Mouse (Mus musculus) liver, embryonic 14.5 days (tissue): ENCODE data around the gene Vegfd.

Experiments used
- CTCF ChIP-seq: IDR thresholded peaks from 2 replicates; pipeline ENCODE4 v1.5.1; 2016; ENCODE audit warnings: antibody characterized with exemption, low read depth, control low read depth
- EP300 ChIP-seq: IDR thresholded peaks from 2 replicates; pipeline ENCODE4 v1.6.1; 2016; ENCODE audit warnings: antibody characterized with exemption, low read depth

- no peak for TF ChIP-seq CTCF
- TF ChIP-seq EP300, result no peak
These were observed 67.5 kb downstream of the Vegfd start for GRCm38 (mm10) chrX:164440703-164441102.
